Mouse (Mus musculus): ENCODE data around the gene Enkd1.

Gene Enkd1

DNA sequence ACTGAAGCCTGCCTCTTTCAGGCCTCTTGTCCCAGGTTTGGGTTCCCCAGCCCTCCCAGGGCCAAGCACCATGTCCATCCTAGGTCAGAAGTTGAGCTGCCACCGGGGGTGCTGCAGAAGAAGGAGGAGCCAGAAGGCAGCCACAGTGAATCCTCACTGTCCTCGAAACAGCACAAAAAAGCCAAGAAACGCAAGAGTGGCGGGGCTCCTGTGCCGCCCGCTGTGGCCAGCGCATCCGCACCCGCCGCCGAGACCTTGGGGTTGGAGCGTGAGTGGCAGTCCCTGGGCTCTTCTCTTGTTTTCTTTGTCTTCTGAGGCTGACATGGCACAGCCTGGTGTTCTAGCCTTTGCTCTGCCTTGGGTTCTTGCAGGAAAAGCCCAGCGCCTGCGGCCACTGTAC is 1.3 kb upstream of the Enkd1 start:
- no peak for TF ChIP-seq GATA4 (IDR thresholded peaks at IDR 0.05; ENCODE audit: insufficient replicate concordance, low read length)

- no peak for TF ChIP-seq GATA4 (IDR thresholded peaks at IDR 0.05; ENCODE audit: insufficient replicate concordance, low read length)
Observed at GRCm38 (mm10) chr8:105708675-105709074, 665 bp upstream of the Enkd1 start.

DNA sequence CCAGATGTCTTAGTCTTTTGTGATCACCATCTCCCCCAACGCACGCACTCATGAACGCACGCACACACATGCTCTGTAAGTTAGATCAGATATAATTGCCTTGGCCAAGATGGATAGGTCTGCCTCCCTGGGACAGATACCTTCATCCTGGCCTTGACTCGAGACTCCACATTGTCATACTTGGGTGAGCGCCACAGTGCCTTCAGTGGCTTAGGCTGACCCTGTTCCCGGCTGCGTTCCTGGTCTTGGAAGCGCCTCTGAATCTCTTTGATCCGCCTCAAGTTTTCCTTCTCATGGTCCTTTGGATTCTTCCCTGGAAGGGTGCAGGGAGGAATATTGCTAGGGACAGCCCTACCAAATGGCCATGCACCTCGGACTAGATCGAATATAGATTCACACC is 1.6 kb downstream of the Enkd1 start:
- no peak for TF ChIP-seq GATA4 (IDR thresholded peaks at IDR 0.05; ENCODE audit: insufficient replicate concordance, low read length)

DNA sequence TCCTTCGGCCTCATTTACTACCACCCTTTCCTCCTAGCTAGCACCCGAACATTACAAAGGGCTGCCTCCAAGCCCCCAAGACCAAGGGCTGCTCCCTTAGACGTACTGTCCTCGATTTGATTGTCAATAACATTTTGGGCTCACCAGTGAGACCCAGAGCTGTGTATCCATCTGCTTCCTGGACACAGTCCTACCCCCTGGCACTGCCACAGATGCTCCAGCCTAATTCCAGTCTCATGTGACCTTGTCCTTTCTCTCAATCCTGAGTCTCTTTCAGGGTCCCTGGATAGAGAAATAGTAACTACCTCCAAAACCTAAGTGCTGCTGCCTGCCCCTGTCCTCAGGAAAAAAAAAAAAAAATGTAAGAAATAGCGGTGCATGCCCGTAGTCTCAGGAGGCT is 3.1 kb downstream of the Enkd1 start:
- no peak for TF ChIP-seq GATA4 (IDR thresholded peaks at IDR 0.05; ENCODE audit: insufficient replicate concordance, low read length)

GRCm38 (mm10) chr8:105704146-105704812 is 3.7 kb downstream of the Enkd1 start:
- TF ChIP-seq GATA4 (IDR thresholded peaks at IDR 0.05; ENCODE audit: insufficient replicate concordance, low read length): no peak

GRCm38 (mm10) chr8:105702731-105703415 is 5.1 kb downstream of the Enkd1 start:
- TF ChIP-seq GATA4 (IDR thresholded peaks at IDR 0.05; ENCODE audit: insufficient replicate concordance, low read length): no peak

- no peak for TF ChIP-seq GATA4 (IDR thresholded peaks at IDR 0.05; ENCODE audit: insufficient replicate concordance, low read length)
Observed at GRCm38 (mm10) chr8:105702001-105702401, 6.0 kb downstream of the Enkd1 start.

GRCm38 (mm10) chr8:105700966-105701824 is 6.8 kb downstream of the Enkd1 start, which contains the start of the genes Acd and Pard6a:
Gene Acd, minus strand, starts transcription at chr8:105701102.
Gene Pard6a, plus strand, starts transcription at chr8:105701148.
- no peak for TF ChIP-seq GATA4 (IDR thresholded peaks at IDR 0.05; ENCODE audit: insufficient replicate concordance, low read length)

DNA sequence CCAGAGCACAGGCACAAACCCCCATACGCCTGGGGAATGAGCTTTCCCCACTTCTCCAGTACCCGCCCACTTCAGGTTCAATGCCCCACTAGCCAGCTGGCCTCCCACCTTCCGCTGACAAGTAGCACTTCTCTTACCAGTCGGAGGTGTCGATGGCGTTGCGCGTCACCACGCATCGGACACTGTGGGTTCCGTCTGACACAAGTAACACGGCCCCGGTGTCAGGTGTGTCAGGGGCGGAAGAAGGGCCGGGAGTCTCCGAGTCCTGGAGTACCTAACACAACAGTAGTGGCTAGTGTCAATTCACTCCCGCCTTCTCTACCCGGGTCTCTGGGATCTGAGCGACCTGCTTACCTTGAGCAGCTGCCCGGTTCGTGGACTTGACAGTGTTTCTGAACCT is 7.4 kb downstream of the Enkd1 start:
- no peak for TF ChIP-seq GATA4 (IDR thresholded peaks at IDR 0.05; ENCODE audit: insufficient replicate concordance, low read length)

DNA sequence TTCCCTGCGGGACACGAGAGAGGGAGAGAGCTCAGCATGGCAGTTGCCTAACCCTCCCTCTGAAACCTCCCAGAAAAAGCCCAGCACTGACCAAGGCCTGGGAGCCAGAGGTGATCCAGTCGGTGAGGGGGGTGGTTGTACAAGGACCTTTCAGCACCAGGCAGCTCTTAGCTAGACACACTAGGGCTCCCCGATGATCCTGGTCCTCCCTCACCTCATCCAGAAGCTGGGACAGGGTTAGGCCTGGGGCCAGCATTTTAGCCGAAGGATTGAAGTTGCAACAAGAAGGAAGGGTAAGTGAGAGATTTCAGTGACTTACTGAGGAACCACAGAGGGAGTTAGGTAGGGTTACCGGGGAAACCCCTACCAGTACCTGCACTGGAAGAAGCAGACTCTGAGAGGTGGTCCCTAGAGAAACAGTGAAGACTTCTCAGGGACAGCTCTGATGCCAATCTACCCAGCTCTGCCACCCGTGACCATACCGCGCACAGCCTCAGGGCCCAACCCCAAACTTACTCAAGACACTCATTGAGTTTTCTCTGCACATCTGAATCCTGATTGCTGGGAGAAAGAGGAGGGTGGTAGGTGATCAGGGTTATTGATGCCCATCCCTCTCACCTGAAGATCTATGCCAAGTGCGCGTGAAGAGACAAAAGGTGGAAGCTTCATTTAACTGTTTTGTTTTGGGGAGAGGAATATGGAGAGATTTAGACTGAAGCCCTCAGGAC is 8.4 kb downstream of the Enkd1 start:
- no peak for TF ChIP-seq GATA4 (IDR thresholded peaks at IDR 0.05; ENCODE audit: insufficient replicate concordance, low read length)

DNA sequence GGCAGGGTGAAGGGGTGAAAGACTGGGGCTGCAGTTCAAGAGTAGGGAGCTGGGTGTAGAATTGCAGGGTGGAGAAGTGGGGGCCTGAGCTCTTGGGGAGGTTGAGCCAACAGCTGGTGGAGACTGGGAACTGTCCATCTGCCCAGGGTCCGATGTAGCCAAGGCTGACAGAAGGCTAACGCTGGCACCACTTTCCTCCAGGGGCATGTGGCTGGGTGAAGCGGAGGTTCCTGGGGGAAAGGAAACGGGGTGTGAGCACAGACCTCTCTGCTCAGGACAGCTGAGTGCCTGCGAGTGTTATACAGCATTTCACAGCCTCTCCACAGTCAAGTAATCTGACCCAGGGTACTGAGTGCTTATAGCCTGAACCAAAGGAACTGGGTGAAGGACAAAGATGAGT is 9.3 kb downstream of the Enkd1 start:
- TF ChIP-seq GATA4 (IDR thresholded peaks at IDR 0.05; ENCODE audit: insufficient replicate concordance, low read length): no peak

- TF ChIP-seq GATA4 (IDR thresholded peaks at IDR 0.05; ENCODE audit: insufficient replicate concordance, low read length): no peak
Observed at GRCm38 (mm10) chr8:105697196-105697780, 10.7 kb downstream of the Enkd1 start.

DNA sequence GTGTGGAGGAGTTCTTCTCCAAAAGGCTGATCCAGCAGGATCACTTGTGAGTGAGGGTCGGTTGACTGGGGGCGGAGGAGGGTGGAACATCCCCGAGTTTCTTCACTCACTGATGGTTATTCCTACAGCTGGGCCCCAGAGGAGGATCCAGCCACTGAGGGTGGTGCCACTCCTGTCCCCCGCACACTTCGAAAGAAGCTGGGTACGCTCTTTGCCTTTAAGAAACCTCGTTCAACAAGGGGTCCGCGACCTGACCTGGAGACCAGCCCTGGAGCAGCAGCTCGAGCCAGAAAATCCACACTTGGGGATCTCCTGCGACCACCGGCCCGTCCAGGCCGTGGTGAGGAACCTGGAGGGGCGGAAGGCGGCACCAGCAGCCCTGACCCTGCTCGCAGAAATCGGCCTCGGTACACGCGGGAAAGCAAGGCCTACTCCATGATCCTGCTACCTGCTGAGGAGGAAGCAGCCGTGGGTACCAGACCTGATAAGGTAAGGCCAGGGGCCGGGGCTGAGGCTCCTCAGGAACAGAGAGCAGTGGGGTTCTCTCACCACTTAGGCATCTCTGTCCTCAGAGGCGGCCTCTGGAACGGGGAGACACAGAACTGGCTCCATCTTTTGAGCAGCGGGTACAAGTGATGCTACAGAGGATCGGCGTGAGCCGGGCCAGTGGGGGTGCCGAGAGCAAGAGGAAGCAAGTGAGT is 12.8 kb downstream of the Enkd1 start:
- no peak for TF ChIP-seq GATA4 (IDR thresholded peaks at IDR 0.05; ENCODE audit: insufficient replicate concordance, low read length)
